In genomic region chr2:179842610-179843389, GRCm38 (mm10) we compare ENCODE assay signal across 8 mouse cellular contexts.
DNase-seq lines count a peak whose midpoint lies in the region; TF ChIP-seq lines count a peak whose summit lies in the region.

No protein-coding gene starts in this region.

- DNase-seq in gastrocnemius, adult 2 months = peak; percentile 32
- DNase-seq in gastrocnemius, postnatal 25 days = no peak
- DNase-seq in MN1 (ENCODE audit: low spot score) = peak; percentile 62
- peak; percentile 44 to 51 for DNase-seq in heart, postnatal 10 days
- DNase-seq in lung, postnatal 10 days = peak; percentile 48
- no peak for DNase-seq in cerebellum, adult 9-11 months
- no peak for DNase-seq in frontal cortex, postnatal 10 days (ENCODE audit: low spot score in 2 of 2)
- DNase-seq in frontal cortex, adult 2 months (ENCODE audit: extremely low spot score in 1 of 2, low spot score in 1 of 2) = no peak

- intact Hi-C loops in gastrocnemius, adult 2 months (cut with DNase I) = no loop called here
- intact Hi-C loops in heart, postnatal 10 days (cut with DNase I) = no loop called here

- H3K4me3 ChIP-seq in gastrocnemius, adult 2 months = no peak overlapping the region

- H3K27ac ChIP-seq in gastrocnemius, adult 2 months = no peak overlapping the region

- TF ChIP-seq CTCF in gastrocnemius, adult 2 months (IDR thresholded peaks at IDR 0.05) = no peak

Comparison
In these comparisons a context has a peak if more than half of its experiments do, and no peak if none do; other contexts are left out.
1. DNase-seq: peak in gastrocnemius, adult 2 months (single experiment), MN1 (single experiment), heart, postnatal 10 days (2 of 2) and lung, postnatal 10 days (single experiment); none in gastrocnemius, postnatal 25 days (single experiment), cerebellum, adult 9-11 months (single experiment), frontal cortex, postnatal 10 days (0 of 2) and frontal cortex, adult 2 months (0 of 2).